Mouse (Mus musculus) ovary, adult 18-20 months (tissue): ENCODE data around the gene Aspdh.

Experiments used
- DNase-seq: peaks from one replicate; pipeline ENCODE4 v3.0.0; 2022; ENCODE audit warnings: low spot score, mixed read lengths

Gene Aspdh

GRCm38 (mm10) chr7:44472558-44472885 is 7.3 kb downstream of the Aspdh start:
- DNase-seq = no peak

- no peak for DNase-seq
These were observed 7.9 kb downstream of the Aspdh start for GRCm38 (mm10) chr7:44472961-44473646.

GRCm38 (mm10) chr7:44474419-44474818 is 9.2 kb downstream of the Aspdh start:
- no peak for DNase-seq

GRCm38 (mm10) chr7:44475046-44475614 is 9.9 kb downstream of the Aspdh start:
- no peak for DNase-seq

GRCm38 (mm10) chr7:44482836-44483435 is 17.7 kb downstream of the Aspdh start:
- no peak for DNase-seq

GRCm38 (mm10) chr7:44484109-44484508 is 18.9 kb downstream of the Aspdh start:
- DNase-seq = no peak

GRCm38 (mm10) chr7:44484841-44485571 is 19.8 kb downstream of the Aspdh start:
- no peak for DNase-seq

- DNase-seq = no peak
These were observed 20.5 kb downstream of the Aspdh start for GRCm38 (mm10) chr7:44485572-44486195.

- DNase-seq = no peak
These were observed 21.9 kb downstream of the Aspdh start for GRCm38 (mm10) chr7:44486927-44487575.

- no peak for DNase-seq
These were observed 22.7 kb downstream of the Aspdh start for GRCm38 (mm10) chr7:44487936-44488335.

- no peak for DNase-seq
These were observed 23.4 kb downstream of the Aspdh start for GRCm38 (mm10) chr7:44488545-44488944.

- DNase-seq = no peak
These were observed 25.1 kb downstream of the Aspdh start for GRCm38 (mm10) chr7:44490281-44490680.

- no peak for DNase-seq
These were observed 26.2 kb downstream of the Aspdh start for GRCm38 (mm10) chr7:44491391-44491790.

- no peak for DNase-seq
These were observed 27.1 kb downstream of the Aspdh start for GRCm38 (mm10) chr7:44492166-44492826.

GRCm38 (mm10) chr7:44494681-44495080 is 29.5 kb downstream of the Aspdh start:
- no peak for DNase-seq

GRCm38 (mm10) chr7:44495086-44495485 is 29.9 kb downstream of the Aspdh start:
- no peak for DNase-seq

- peak; percentile 95 for DNase-seq
These were observed 31.0 kb downstream of the Aspdh start, which contains the start of the genes Emc10 and Fam71e1 for GRCm38 (mm10) chr7:44495992-44496770. Gene Emc10 (minus strand): TSS chr7:44496529. Gene Fam71e1 (plus strand): TSS chr7:44496581.

GRCm38 (mm10) chr7:44496771-44497109 is 31.5 kb downstream of the Aspdh start:
- DNase-seq = no peak

- DNase-seq = no peak
These were observed 32.3 kb downstream of the Aspdh start for GRCm38 (mm10) chr7:44497361-44498055.

- DNase-seq = no peak
These were observed 33.7 kb downstream of the Aspdh start for GRCm38 (mm10) chr7:44498922-44499321.
